Mouse (Mus musculus): Measurements from ENCODE around the gene Armcx1.
"Not testable (repeated sequence)": the region's sequence is repeated elsewhere in the genome, so short reads cannot be mapped to it uniquely, and the experiment has no call there.

Gene Armcx1

DNA sequence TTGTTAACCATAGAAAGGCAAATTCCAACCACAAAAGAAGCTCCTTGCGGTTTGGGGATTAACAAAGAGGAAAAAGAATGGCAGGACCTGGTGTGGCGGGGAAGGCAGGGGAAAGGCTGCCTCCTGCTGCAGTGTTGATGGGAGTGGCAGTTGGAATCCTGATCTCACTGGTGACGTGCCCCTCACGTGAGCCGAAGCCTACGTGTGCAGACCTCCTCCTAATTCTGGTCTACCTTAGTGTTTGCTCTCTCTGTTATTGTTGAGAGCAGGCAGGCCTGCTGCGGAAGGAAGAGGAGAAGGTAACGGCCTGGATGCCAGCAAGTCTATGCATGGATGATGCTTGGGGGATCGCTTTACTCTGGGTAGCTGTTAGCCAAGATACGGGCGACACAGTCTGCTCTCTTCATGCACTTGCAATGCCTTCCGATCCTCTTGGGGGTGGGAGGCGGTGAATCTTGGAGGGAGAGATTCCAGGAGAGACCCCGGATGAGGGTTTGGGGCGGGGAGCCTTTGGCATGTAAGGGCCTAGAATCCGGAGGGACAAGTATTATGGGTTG lies at the start of gene Armcx1:
Gene Armcx1 (plus strand): TSS at position 212 of the 557 bp plus-strand sequence.
- POLR2A ChIA-PET, result interaction anchor here in 3 of 4 experiments (0.5 to 3.2 kb wide), 68 partner anchors 9 to 1628 kb away, joined by 3 to 52 read pairs (median 5); partner anchors contain the start of genes Armcx4 (in 3 of the 3), Gla (in 3 of the 3), Hnrnph2 (in 3 of the 3) and Rpl36a (in 3 of the 3)
- CTCF ChIA-PET, result interaction anchor here in 3 of 4 experiments (0.6 to 1.9 kb wide), 5 partner anchors 10 to 133 kb away, joined by 3 to 8 read pairs (median 4); partner anchors contain the start of gene Rpl36a (in 1 of the 3)

- ChIA-PET POLR2A (interaction anchor here in 3 of 4 experiments (0.5 to 2.7 kb wide), 16 partner anchors 11 to 90 kb away, joined by 3 to 18 read pairs (median 3); partner anchors contain the start of genes Armcx1 (in 3 of the 3), Rpl36a (in 2 of the 3) and Armcx4 (in 1 of the 3)), CTCF (no interaction called here)
Measured at GRCm38 (mm10) chrX:134675022-134675421, 42.7 kb upstream of the Armcx1 start.

GRCm38 (mm10) chrX:134675959-134676358 lies 41.8 kb upstream of the Armcx1 start:
- POLR2A ChIA-PET, result interaction anchor here in 3 of 4 experiments (0.6 to 1.7 kb wide), 9 partner anchors 10 to 91 kb away, joined by 3 to 10 read pairs (median 3); partner anchors contain the start of genes Armcx1 (in 1 of the 3), Armcx4 (in 1 of the 3) and Rpl36a (in 1 of the 3)

GRCm38 (mm10) chrX:134684936-134685335 lies 32.8 kb upstream of the Armcx1 start:
- POLR2A ChIA-PET, result no interaction called here
- CTCF ChIA-PET, result no interaction called here

More at GRCm38 (mm10) chrX:134675959-134676358, 41.8 kb upstream of the Armcx1 start:
- CTCF ChIA-PET, result no interaction called here

- ChIA-PET CTCF (interaction anchor here in 1 of 4 experiments (0.6 kb wide), 1 partner anchor 25 kb away, joined by 5 read pairs; no protein-coding TSS in a partner anchor), POLR2A (interaction anchor here (0.7 to 4.6 kb wide), 9 partner anchors 11 to 101 kb away, joined by 3 to 27 read pairs (median 4); partner anchors contain the start of genes Armcx1 (in 3 of the 4), Gla (in 2 of the 4) and Hnrnph2 (in 2 of the 4))
Measured at GRCm38 (mm10) chrX:134686267-134686666, 31.5 kb upstream of the Armcx1 start, which contains the start of gene Armcx4. Armcx4 (plus strand) TSS chrX:134686519.

- CTCF ChIA-PET, result interaction anchor here in 2 of 4 experiments (0.6 kb wide), 2 partner anchors 26 to 87 kb away, joined by 5 to 7 read pairs; no protein-coding TSS in a partner anchor
- POLR2A ChIA-PET, result interaction anchor here in 3 of 4 experiments (0.6 to 4.6 kb wide), 11 partner anchors 11 to 238 kb away, joined by 3 to 27 read pairs (median 4); partner anchors contain the start of genes Armcx1 (in 3 of the 3), Rpl36a (in 2 of the 3), Gla (in 1 of the 3) and Hnrnph2 (in 1 of the 3)
Measured at GRCm38 (mm10) chrX:134686739-134687171, 31.0 kb upstream of the Armcx1 start.

GRCm38 (mm10) chrX:134689676-134690075 lies 28.1 kb upstream of the Armcx1 start:
- CTCF ChIA-PET, result no interaction called here

DNA sequence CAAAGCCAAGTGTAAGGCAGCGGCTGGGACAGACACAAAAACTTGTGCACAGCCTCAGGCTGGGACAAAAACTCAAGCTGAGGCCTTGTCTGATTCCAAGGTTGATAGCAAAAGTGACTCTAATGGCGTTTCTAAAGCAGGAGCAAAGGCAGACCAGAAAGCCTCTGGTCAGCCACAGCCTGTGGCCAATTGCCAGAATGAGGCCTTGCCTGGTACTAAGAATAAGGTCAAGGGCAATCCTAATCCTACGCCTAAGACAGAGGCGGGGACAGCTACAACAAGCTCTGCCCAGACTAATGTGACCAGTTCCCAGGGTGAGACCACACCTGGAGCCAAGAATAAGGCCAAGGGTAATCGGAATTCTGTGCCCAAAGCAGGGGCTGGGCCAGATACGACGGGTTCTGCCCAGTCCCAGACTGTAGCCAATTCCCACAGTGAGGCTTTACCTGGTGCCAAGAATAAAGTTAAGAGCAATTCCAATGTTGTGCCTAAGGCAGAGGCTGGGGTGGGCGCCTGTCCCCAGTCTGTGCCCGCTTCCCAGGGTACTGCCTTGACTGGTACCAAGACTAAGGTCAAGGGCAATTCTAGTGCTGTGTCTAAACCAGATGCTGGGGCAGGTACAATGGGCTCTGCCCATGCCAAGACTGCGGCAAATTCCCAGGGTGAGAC lies 26.8 kb upstream of the Armcx1 start:
- POLR2A ChIA-PET, result interaction anchor here in 1 of 4 experiments (1.6 kb wide), 1 partner anchor 21 kb away, joined by 4 read pairs; no protein-coding TSS in a partner anchor
- CTCF ChIA-PET, result no interaction called here

More at GRCm38 (mm10) chrX:134689676-134690075, 28.1 kb upstream of the Armcx1 start:
- POLR2A ChIA-PET, result interaction anchor here in 1 of 4 experiments (4.6 kb wide), 1 partner anchor 28 kb away, joined by 27 read pairs; the partner anchor contains the start of gene Armcx1

DNA sequence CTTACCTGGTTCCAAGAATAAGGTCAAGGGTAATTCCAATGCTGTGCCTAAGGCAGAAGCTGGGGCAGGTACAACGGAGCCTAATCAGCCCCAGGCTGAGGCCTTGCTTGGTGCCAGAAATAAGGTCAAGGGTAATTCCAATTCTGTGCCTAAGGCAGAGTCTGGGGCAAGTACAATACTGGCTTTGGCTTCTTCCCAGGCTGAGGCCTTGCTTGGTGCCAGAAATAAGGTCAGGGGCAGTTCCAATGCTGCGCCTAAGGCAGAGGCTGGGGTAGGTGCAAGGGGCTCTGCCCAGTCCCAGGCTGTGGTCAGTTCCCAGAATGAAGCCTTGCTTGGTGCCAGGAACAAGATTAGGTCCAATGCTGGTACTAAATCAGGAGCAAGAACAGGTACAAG lies 26.2 kb upstream of the Armcx1 start:
- ChIA-PET POLR2A (interaction anchor here in 1 of 4 experiments (0.7 to 1.6 kb wide), 4 partner anchors 13 to 106 kb away, joined by 3 to 4 read pairs (median 3); partner anchors contain the start of genes Armcx1 and Rpl36a), CTCF (no interaction called here)

DNA sequence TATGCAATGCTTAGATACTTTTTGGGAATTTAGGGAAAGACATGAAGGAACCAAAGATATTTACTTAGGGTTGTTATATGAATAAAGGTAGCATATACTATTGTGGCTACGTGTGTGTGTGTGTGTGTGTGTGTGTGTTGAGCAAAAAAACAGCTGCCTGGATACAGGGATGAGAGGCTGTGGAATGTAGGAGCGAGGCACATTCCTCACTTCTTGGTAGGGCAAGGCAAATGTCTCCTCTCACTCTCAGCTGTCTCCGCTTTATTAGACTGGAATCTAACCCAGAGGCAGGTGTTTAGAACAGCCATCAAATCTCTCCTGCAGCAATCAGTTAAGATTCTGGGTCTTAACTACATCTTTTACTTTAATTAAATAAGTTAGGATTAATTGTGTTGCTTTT lies 900 bp upstream of the Armcx1 start:
- CTCF ChIA-PET, result interaction anchor here in 1 of 4 experiments (0.6 kb wide), 1 partner anchor 139 kb away, joined by 3 read pairs; no protein-coding TSS in a partner anchor
- POLR2A ChIA-PET, result interaction anchor here in 3 of 4 experiments (0.6 to 3.2 kb wide), 18 partner anchors 11 to 391 kb away, joined by 3 to 52 read pairs (median 7); partner anchors contain the start of genes Armcx4 (in 2 of the 3), Gla (in 2 of the 3), Hnrnph2 (in 2 of the 3) and Rpl36a (in 2 of the 3)

DNA sequence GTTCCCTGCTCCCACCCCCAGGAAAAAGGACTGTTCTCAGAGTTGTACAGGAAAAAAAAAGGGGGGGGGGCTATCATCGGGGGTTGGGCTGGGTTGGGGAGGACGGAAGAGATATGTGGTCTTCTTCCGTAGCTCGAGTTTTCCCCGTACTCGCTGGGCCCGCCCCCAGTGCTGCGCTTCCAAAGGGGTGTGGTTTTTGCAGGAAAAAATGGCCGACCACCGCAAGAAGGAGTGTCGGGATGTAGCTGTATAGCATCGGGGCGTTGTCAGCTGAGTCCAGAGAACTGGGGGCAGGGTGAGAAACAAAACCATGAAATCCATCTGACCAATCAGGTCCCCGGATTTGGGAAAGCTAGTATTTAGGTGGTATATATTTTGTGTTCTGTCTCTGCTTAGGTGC lies 761 bp downstream of the Armcx1 start:
- POLR2A ChIA-PET, result interaction anchor here in 3 of 4 experiments (0.5 to 3.2 kb wide), 49 partner anchors 9 to 1042 kb away, joined by 3 to 52 read pairs (median 5); partner anchors contain the start of genes Armcx4 (in 3 of the 3), Gla (in 3 of the 3), Hnrnph2 (in 3 of the 3) and Rpl36a (in 3 of the 3)
- CTCF ChIA-PET, result interaction anchor here in 1 of 4 experiments (1.4 to 1.9 kb wide), 2 partner anchors 11 to 133 kb away, joined by 4 to 5 read pairs; partner anchors contain the start of gene Rpl36a

DNA sequence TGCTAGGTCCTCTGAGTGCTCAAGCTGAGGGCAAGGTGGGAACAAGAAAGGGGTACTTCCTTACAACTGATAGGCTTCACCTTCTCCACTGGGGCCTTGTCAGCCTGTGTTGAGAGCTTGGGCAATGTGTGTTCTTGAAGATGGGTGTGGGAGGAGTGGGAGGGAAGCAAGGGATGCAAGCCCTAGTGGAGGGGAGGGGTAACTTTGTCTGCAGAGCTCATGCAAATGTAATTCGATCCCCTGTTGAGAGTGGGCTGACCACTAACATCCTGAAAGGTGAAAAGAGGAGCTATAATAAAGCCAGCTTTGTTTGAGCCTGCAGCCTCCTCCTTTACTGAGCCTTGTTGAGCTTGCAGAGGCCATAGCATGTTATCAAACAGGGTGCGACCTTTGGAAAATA lies 6.0 kb downstream of the Armcx1 start:
- POLR2A ChIA-PET, result interaction anchor here in 1 of 4 experiments (1.5 kb wide), 1 partner anchor 138 kb away, joined by 5 read pairs; the partner anchor contains the start of gene Rpl36a
- CTCF ChIA-PET, result not testable (repeated sequence)

DNA sequence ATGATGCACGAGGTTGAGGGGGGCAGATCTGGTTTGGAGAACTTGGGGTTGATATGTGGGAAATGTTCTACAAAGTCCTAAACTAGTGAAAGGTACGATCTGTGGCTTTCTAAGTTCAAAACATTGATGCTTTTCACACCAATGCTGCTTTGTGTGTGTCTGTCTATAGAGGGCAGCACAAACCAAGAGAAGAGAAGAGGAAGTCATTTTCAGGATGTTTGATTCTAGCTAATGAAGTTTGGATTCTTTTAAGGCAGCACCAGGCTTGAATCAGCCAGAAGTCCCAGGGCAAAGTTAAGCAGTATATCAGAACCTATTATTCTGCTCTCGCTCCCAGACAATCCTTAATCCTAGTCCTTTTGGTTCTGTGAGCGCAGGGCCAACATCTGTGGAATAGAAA lies 12.0 kb downstream of the Armcx1 start:
- ChIA-PET CTCF (interaction anchor here in 2 of 4 experiments (0.9 to 1.2 kb wide), 2 partner anchors 12 to 79 kb away, joined by 4 to 5 read pairs; partner anchors contain the start of genes Armcx1 (in 1 of the 2) and Armcx2 (in 1 of the 2)), POLR2A (interaction anchor here in 3 of 4 experiments (0.6 to 4.3 kb wide), 9 partner anchors 10 to 129 kb away, joined by 3 to 32 read pairs (median 3); partner anchors contain the start of genes Armcx1 (in 3 of the 3), Gla (in 3 of the 3) and Hnrnph2 (in 3 of the 3))

GRCm38 (mm10) chrX:134737796-134738195 lies 20.0 kb downstream of the Armcx1 start:
- POLR2A ChIA-PET, result interaction anchor here in 1 of 4 experiments (0.9 kb wide), 1 partner anchor 71 kb away, joined by 3 read pairs; no protein-coding TSS in a partner anchor
- CTCF ChIA-PET, result no interaction called here

- CTCF ChIA-PET, result no interaction called here
- POLR2A ChIA-PET, result interaction anchor here in 3 of 4 experiments (0.6 to 1.9 kb wide), 4 partner anchors 22 to 111 kb away, joined by 3 to 5 read pairs (median 3); partner anchors contain the start of gene Armcx1 (in 2 of the 3)
Measured at GRCm38 (mm10) chrX:134739160-134739559, 21.4 kb downstream of the Armcx1 start.

DNA sequence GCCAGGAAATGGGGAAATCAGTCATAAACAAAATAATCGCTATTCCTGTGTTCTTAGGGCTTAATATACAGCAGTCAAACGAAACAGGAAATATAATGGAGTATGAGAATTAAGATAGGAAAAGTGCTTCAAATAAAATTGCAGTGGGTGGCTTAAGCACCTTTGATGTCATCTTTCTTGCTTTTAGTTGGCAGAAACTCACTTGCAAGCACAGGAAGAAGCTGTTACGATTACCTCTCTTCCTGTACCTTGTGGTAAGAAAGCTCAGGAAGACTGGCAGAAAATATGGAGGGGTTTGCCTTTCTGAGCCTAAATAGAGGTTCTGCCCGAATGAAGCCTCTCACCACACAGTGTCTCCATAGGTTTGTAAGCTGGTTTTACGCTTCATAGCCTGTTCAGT lies 24.1 kb downstream of the Armcx1 start:
- ChIA-PET CTCF (no interaction called here), POLR2A (interaction anchor here in 1 of 4 experiments (0.8 kb wide), 1 partner anchor 156 kb away, joined by 3 read pairs; the partner anchor contains the start of gene Rpl36a)

DNA sequence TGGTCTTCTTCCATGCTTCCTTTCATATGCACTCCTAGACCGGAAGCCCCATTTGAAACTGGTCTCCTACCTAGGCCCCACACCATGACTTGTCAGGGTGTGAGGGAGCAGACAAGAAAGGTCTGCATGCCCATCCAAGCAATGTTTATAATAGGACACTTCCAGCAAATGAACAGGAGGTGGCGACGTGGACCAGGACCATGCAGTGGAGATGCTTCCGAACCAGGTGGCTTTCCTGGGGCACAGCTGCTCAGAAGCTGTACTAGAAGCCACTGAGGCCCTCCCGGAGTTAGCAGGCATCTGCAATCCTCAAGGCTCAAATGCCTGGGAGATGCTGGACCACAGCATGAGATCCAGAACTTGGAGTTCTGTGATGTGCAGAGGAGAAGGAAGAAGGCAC lies 28.7 kb downstream of the Armcx1 start:
- POLR2A ChIA-PET, result interaction anchor here in 1 of 4 experiments (1.3 kb wide), 1 partner anchor 146 kb away, joined by 3 read pairs; the partner anchor contains the start of genes Gla and Hnrnph2
- CTCF ChIA-PET, result interaction anchor here in 3 of 4 experiments (0.7 to 1.3 kb wide), 7 partner anchors 10 to 183 kb away, joined by 3 to 5 read pairs (median 4); partner anchors contain the start of genes Armcx1 (in 1 of the 3) and Armcx3 (in 1 of the 3)
